Mouse (Mus musculus) CH12.LX (cell line): ENCODE measurements around the gene Celsr2.

Experiments
- BHLHE40 ChIP-seq: IDR thresholded peaks from 2 replicates; pipeline ENCODE4 v1.6.1; 2011; ENCODE audit warnings: mild to moderate bottlenecking, low read depth, low read length, improper control_type of control experiment
- CTCF ChIP-seq, 2 experiments: IDR thresholded peaks in 1 of 2; conservative IDR thresholded peaks in 1 of 2; 2 replicates each; pipeline ENCODE4 v1.5.1; 2011 to 2012; ENCODE audit warnings: low read depth in 2 of 2, low read length in 2 of 2, improper control_type of control experiment in 1 of 2, inconsistent platforms in 1 of 2, mild to moderate bottlenecking in 1 of 2, moderate library complexity in 1 of 2
- ELF1 ChIP-seq: IDR thresholded peaks from 2 replicates; pipeline ENCODE4 v1.6.1; 2014; ENCODE audit warnings: low read depth, mild to moderate bottlenecking, inconsistent platforms, low read length, improper control_type of control experiment
- EP300 ChIP-seq: IDR thresholded peaks from 2 replicates; pipeline ENCODE4 v1.6.1; 2011; ENCODE audit warnings: low read length, improper control_type of control experiment
- MAFK ChIP-seq: IDR thresholded peaks from 2 replicates; pipeline ENCODE4 v1.6.1; 2011; ENCODE audit warnings: low read length, improper control_type of control experiment; ENCODE audit not compliant: insufficient replicate concordance
- MAX ChIP-seq: IDR thresholded peaks from 2 replicates; pipeline ENCODE4 v1.6.1; 2011; ENCODE audit warnings: low read length, improper control_type of control experiment
- MAZ ChIP-seq: IDR thresholded peaks from 2 replicates; pipeline ENCODE4 v1.6.1; 2012; ENCODE audit warnings: low read depth, mild to moderate bottlenecking, inconsistent platforms, low read length, improper control_type of control experiment, moderate library complexity
- MXI1 ChIP-seq: IDR thresholded peaks from 2 replicates; pipeline ENCODE4 v1.6.1; 2011; ENCODE audit warnings: mild to moderate bottlenecking, low read depth, low read length, improper control_type of control experiment
- MYC ChIP-seq: IDR thresholded peaks from 2 replicates; pipeline ENCODE4 v1.6.1; 2011; ENCODE audit warnings: low read depth, mild to moderate bottlenecking, improper control_type of control experiment, low read length
- POLR2A ChIP-seq: IDR thresholded peaks from 2 replicates; pipeline ENCODE4 v1.6.1; 2011; ENCODE audit warnings: low read depth, mild to moderate bottlenecking, improper control_type of control experiment, low read length
- RAD21 ChIP-seq: IDR thresholded peaks from 2 replicates; pipeline ENCODE4 v1.6.1; 2011; ENCODE audit warnings: low read depth, mild to moderate bottlenecking, low read length, improper control_type of control experiment, moderate library complexity
- RCOR1 ChIP-seq: conservative IDR thresholded peaks from 2 replicates; pipeline ENCODE4 v1.6.1; 2012; ENCODE audit warnings: low read depth, mild to moderate bottlenecking, inconsistent platforms, low read length, improper control_type of control experiment
- SIN3A ChIP-seq: IDR thresholded peaks from 2 replicates; pipeline ENCODE4 v1.6.1; 2012; ENCODE audit warnings: low read length, improper control_type of control experiment, inconsistent platforms
- UBTF ChIP-seq: IDR thresholded peaks from 2 replicates; pipeline ENCODE4 v1.6.1; 2012; ENCODE audit warnings: low read depth, mild to moderate bottlenecking, inconsistent platforms, low read length, improper control_type of control experiment, moderate library complexity

- no peak for TF ChIP-seq EP300
- TF ChIP-seq MYC = no peak
- no peak for TF ChIP-seq POLR2A
- no peak for TF ChIP-seq BHLHE40
- no peak for TF ChIP-seq RCOR1
- TF ChIP-seq MAFK = no peak
- TF ChIP-seq MXI1 = no peak
- no peak for TF ChIP-seq ELF1
- no peak for TF ChIP-seq CTCF (conservative IDR thresholded peaks at IDR 0.05 in 1 of 2, IDR thresholded peaks at IDR 0.05 in 1 of 2; ENCODE audit: low read depth in 2 of 2, low read length in 2 of 2)
- no peak for TF ChIP-seq MAZ
- no peak for TF ChIP-seq UBTF
- TF ChIP-seq RAD21 = no peak
- TF ChIP-seq MAX = no peak
- no peak for TF ChIP-seq SIN3A
Measured at GRCm38 (mm10) chr3:108409656-108410358, 5.5 kb downstream of the Celsr2 start.
